Mouse (Mus musculus) T-cell, adult 2 months (primary cell): Measurements from ENCODE around the gene Hsd17b3.
"Not testable (repeated sequence)": the region's sequence is repeated elsewhere in the genome, so short reads cannot be mapped to it uniquely, and the experiment has no call there.

ENCODE experiments used
- DNase-seq: peaks from one replicate; pipeline ENCODE4 v3.0.0; 2022; ENCODE audit warnings: low spot score

The Hsd17b3 gene

GRCm38 (mm10) chr13:64083331-64083730 is 5.7 kb downstream of the Hsd17b3 start:
- no peak for DNase-seq

- DNase-seq = no peak
Observed at GRCm38 (mm10) chr13:64081012-64081919, 7.8 kb downstream of the Hsd17b3 start.

DNA sequence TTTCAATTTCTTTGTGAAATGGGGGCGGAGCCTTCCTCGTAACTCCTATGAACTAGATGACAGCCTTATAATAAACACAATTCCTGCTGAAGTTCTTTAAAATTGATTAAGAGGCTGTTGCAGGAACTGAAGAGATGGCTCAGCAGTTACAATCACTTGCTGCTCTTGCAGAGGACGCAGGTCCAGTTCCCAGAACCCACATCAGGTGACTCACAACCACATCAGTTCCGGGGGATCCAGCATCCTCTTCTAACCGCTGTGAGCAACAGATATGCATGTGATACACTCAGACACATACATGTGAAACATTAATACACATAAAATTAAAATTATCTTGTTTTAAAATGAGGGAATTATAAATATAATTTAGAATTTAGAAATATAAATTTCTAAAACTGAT is 11.4 kb downstream of the Hsd17b3 start:
- no peak for DNase-seq

- no peak for DNase-seq
Observed at GRCm38 (mm10) chr13:64076074-64076473, 13.0 kb downstream of the Hsd17b3 start.

DNA sequence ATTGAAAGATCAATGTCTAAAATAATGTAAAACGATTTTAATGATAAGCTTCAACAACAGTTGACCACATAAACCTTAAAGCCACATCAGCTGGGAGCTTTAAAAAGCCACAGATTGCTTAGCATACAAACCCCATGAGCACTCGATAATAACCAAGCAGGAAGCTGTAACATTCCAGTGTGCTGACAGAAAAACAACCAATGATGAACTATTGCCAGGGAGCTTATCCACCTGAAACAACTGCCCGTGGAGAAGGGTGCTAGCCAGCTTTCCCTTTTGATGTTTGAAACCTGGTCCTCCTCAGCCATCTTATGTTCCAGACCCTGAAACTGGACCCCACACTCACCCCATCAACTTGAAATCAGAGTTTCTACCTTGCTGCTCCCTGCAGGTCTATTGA is 22.4 kb downstream of the Hsd17b3 start:
- DNase-seq = no peak

DNA sequence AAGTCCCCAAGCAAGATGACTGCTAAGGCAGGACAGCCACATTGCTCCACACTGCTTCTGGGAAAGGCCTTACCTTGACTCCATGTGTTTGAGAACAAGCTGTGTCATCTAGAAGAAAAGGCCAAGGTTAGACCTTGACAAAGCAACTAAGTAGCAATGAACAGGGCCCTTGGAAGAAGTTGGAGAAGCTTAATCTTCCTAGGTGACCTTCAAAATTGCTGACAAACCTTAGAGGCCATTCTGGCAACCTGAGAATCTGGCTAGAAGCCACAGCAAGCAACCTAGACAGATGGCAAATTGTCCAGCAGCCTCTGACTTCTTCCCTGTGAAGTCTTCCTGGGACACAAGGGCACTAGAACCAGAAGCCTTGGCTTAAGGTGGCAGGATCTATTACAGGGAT is 24.8 kb downstream of the Hsd17b3 start:
- DNase-seq = no peak

DNA sequence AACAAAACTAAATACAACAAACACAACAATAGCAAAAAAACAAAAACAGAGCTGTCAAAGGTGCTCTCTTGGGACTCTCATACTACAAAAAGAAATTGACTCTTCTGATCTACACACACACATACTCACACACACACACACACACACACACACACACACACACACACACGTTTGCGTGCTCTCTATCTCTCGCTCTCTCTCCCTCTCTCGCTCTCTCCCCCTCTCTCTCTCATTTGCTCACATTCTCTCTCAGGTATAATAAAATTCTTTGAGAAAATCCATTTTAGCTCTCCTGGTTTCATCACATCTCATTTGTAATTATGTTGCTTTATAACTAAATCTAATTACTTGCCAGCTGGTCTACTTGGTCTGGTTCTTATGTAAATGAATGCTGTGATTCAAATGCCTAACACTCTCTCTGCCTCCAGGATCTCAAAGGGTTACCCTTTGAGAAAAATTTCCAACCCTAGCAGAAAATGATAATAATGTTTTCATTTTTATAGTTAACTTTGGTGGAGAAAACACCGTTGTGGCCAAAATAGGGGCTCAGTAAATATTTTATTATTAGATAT is 28.0 kb downstream of the Hsd17b3 start:
- no peak for DNase-seq

DNA sequence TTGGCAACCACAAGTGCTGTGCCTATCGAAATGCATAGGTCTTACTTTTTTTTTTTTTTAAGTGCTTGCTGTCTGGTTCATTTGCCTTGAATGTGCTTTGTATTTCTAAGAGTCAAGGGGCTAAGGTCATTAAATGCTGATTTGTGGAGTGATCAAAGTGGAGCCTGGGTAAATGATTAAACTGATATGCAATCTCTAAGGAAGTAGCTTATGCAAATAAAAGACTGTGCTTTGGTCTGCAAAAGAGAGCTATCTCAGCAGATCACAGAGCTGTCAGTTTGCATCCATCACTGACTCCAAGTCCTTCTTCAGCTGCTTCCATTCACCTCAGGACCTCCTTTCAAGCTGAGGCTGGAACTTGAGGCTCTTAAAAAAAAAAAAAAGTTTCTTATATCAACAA is 35.1 kb downstream of the Hsd17b3 start:
- no peak for DNase-seq

- DNase-seq = not testable (repeated sequence)
Observed at GRCm38 (mm10) chr13:64052281-64052680, 36.7 kb downstream of the Hsd17b3 start.

- DNase-seq = no peak
Observed at GRCm38 (mm10) chr13:64050895-64051294, 38.1 kb downstream of the Hsd17b3 start.

DNA sequence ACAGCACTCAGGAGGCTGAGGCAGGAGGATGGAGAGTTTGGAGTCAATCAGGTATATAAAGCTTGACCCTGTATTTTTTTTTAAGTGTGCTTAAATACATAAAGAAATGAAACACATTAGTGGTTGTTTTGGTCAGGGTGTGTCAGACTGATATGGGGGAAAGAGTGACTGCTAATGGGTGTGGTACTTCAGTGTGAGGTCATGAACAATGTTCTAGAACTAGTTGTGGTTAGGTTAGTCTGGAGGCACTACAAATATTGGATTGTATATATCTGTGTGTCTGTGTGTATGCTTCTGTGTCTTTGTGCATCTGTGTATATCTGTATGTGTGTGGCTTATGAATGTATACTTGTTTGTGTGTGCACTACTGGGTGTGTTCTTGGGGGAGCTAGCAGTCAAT is 39.5 kb downstream of the Hsd17b3 start:
- DNase-seq = no peak

- no peak for DNase-seq
Observed at GRCm38 (mm10) chr13:64048467-64048866, 40.6 kb downstream of the Hsd17b3 start.

DNA sequence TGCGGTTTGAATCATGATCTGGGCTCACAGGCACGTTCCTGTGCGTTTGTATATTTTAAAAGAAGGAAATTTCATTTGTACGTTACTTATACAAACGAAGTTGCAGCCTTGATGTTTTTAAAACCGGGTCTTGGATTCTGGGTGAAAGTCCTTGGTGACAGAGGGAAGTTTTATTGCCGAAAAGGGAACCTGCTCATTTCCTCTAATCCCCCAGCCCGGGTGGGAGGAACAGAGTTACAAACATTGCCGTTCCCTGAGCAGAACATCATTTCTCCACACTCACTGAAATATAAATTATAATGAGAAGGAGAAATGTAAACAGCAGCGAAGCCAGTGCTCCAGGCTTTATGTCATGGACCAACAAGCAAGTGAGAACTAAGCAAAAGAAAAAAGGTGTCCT is 49.1 kb downstream of the Hsd17b3 start:
- no peak for DNase-seq

- no peak for DNase-seq
Observed at GRCm38 (mm10) chr13:64038114-64038513, 50.9 kb downstream of the Hsd17b3 start.

DNA sequence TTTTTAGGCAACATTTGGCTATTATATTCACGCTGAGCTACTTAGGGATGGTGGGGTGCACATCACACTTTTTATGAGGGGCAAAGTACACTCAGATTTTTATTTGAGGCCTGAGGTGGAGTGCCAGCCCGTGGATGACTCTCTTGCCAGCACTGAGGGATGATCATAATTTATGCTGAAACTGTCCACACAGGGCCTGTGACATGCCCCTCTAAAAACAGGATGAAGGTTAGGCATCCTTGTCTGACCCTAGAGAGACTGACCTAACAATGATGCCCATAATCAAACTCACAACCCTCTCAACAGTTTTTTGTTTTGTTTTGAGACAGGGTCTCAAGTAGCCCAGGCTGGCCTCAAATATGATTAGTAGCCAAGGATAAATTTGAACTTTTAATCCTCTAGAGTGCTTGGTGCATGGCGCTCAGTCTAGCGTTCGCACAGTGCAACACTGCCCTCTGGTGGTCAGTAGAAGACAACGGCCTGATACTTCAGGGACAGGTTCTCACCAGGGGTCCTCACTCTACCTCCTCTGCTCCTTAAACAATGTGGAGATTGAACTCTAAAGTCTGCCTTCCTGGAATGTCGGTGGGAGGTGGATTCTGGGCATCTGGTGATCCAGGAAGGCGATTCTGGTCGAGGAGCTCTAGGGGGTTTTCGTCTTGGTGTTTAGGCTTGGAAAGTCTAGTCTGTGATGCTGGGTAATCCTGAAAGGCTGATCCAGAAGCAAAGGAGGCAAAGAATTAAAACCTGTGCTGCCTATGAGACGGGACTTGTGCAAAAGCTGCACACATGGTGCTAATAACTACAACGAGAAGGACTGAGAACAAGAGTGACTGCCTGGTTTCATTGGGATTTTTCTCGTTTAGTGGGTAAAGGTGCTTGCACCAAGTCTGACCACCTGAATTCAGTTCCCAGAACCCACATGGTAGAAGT is 52.7 kb downstream of the Hsd17b3 start:
- peak; percentile 38 for DNase-seq

DNA sequence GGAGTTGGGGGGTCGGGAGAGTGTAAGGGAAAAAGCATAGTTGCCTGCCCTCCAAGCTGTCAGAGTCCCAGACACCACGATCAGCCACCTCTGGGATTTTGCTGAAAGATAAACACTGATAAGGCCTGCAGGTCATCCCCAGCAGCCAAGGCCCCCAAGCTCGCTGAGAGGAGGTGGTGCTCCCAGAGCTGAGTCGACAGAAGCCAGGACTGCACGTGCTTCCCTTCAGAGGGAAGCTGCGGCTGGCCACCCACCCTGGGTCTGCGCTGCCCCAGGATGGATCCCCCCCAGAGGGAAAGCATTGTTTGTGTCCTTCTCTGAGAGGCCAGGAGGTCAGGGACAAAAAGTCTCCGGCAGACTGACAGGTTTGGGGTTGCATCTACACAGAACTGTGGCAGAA is 54.0 kb downstream of the Hsd17b3 start:
- DNase-seq = no peak

- DNase-seq = no peak
Observed at GRCm38 (mm10) chr13:64033921-64034320, 55.1 kb downstream of the Hsd17b3 start.

DNA sequence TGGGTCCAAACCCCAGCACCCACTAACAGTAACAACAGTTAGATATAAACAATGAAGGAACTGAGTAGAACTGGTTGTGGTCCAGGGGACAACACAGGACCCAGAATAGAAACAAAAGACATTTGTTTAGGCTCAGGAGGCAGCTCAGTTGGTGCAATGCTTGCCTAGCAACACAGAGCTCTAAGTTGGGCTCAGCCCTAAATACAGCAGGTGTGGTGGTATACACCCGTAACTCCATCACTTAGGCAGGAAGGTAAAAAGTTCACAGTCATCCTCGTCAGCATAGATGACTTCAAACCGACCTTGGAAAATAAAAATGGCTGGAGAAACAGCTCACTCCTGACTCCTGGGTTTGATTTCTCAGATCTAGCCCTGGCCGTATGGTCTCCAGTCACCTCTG is 55.8 kb downstream of the Hsd17b3 start:
- no peak for DNase-seq

DNA sequence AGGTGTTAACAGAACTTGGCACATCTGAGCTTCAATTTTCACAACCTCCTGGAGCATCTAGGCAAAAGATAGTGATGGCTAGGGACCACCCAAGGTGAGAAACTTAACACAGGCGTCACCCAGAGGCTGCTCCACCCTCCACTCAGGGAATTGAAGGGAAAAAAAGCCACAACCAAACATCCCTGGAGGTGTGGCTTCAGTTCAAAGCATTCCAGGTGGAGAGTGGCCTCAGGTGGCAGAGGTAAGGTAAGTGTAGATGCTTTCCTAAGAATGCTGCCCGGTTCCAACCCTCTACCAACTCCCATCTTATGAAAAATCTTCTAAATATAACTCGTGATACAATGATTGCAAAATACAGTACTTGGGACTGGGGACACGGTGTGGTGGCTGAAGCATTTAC is 57.8 kb downstream of the Hsd17b3 start:
- DNase-seq = no peak

DNA sequence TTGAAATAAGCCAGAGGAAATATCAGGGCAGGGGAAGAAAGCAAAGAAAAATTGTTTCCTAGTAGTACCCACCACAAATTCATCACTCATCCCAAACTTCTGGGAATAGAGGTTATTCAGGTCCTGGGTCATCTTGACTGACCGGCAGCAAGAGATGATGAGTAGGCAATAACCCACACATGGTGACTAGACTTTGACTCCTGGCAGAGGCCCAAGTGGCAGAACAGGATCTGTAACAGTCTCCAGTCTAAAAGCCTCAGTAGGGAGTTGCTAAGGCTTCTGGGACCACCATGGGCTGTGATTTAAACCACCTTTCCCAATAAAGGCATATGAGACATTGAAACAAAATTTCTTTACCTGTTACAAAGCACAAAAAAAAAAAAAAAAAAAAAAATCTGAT is 58.2 kb downstream of the Hsd17b3 start:
- no peak for DNase-seq

GRCm38 (mm10) chr13:64024803-64025202 is 64.2 kb downstream of the Hsd17b3 start:
- no peak for DNase-seq

DNA sequence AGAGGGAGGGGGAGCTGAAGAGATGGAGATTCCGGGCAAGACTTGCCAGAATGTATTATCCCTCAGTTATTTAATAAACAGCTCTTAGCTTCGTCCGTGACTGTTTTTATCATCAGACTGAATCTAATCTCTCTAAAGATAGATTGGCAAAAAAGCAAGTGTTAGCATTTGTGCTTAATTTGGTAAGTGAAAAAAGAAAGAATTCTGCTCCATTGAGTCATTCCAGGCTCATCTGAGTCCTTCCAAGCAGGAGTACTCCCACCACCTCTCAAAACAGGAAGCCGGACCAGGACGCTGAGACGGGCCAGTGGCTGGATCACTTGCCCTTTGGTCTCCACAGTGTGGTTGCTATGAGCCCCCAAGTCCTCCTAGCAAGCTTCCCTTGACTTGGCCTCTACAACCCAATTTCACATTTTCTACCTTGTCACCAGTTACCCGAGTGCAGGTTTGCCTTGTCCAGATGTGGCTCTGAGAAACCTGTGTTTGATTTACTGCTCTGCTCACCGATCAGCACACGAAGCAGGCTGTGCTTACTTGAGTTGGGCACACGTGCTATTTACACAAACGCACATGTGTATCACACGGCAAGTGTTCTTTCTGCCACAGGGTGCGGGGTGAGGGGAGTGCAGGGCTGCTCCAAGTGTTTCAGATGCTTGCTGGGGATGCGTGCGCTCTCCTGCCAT is 66.1 kb downstream of the Hsd17b3 start:
- DNase-seq = no peak
